In the genomic region with DNA sequence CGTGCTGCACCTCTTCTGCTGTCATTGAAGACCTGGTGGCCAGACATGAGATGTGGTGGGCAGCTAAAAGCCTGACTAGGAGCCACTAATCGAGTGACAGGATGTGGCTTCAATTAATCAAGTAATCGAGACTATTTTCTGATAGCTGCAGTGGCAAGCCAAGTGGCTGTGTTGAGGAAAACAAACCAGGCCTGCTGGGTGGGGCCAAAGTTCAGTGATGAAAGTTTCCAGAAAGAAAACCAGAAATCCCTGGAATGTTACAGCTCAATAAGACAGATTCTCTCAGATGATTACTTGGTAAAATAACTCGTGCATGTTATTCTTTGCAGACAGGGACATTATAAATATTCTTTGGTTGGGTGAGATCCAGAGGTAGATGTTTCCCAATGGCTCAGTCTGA, we compare ENCODE assay signal across 17 mouse cellular contexts.
"Had no signal": no experiment of that assay in that cellular context is flagged by ENCODE, and none has a peak within 500 bp of the region (broad histone marks: within the 10 kb centered on the region; RNA-seq: fewer than 3 reads in every experiment).

No protein-coding gene starts in this region.

- H3K27ac ChIP-seq: lung, embryonic 15.5 days; macrophage; midbrain, embryonic 13.5 days; midbrain, embryonic 15.5 days; neural tube, embryonic 12.5 days had no signal

- H3K36me3 ChIP-seq: lung, embryonic 15.5 days; midbrain, embryonic 13.5 days; midbrain, embryonic 15.5 days; neural tube, embryonic 12.5 days had no signal

- ATAC-seq: lung, postnatal 0 days; midbrain, embryonic 13.5 days; midbrain, embryonic 15.5 days had no signal

- H3K4me3 ChIP-seq: lung, embryonic 15.5 days; megakaryocyte, embryonic 14.5 days; midbrain, embryonic 13.5 days; midbrain, embryonic 15.5 days; neural tube, embryonic 12.5 days had no signal

- H3K4me2 ChIP-seq: lung, embryonic 15.5 days; midbrain, embryonic 11.5 days; midbrain, embryonic 13.5 days; midbrain, embryonic 15.5 days; neural tube, embryonic 12.5 days had no signal

- DNase-seq: lung, adult 2 months; lung, postnatal 14 days; lung, postnatal 36 days; right cerebral cortex, postnatal 14 days; right cerebral cortex, postnatal 4 days; spleen, adult 18-20 months; thymus, adult 18-20 months; thymus, postnatal 14 days; thymus, postnatal 36 days had no signal

- H3K4me1 ChIP-seq: lung, embryonic 15.5 days; megakaryocyte, embryonic 14.5 days; midbrain, embryonic 13.5 days; midbrain, embryonic 15.5 days; neural tube, embryonic 12.5 days had no signal

- H3K9ac ChIP-seq: lung, embryonic 15.5 days; midbrain, embryonic 13.5 days; midbrain, embryonic 15.5 days; neural tube, embryonic 12.5 days had no signal

- H3K27me3 ChIP-seq: lung, embryonic 15.5 days; megakaryocyte, embryonic 14.5 days; midbrain, embryonic 13.5 days; midbrain, embryonic 15.5 days; neural tube, embryonic 12.5 days had no signal
